Mouse (Mus musculus): ENCODE data around the gene Gm20716.

- TF ChIP-seq CTCF (conservative IDR thresholded peaks at IDR 0.05; ENCODE audit: low read length), result peak; percentile 52
- TF ChIP-seq NANOG (IDR thresholded peaks at IDR 0.05; ENCODE audit: borderline replicate concordance, low read length), result no peak
Observed at GRCm38 (mm10) chr2:168243278-168243677, 13.1 kb upstream of the Gm20716 start.

All from E14TG2a.4 (cell line).